15 mouse cellular contexts compared by ENCODE assay signal in genomic region chr1:51780357-51780756, GRCm38 (mm10).
DNase-seq lines count a peak whose midpoint lies in the region; ATAC-seq and TF ChIP-seq lines count a peak whose summit lies in the region.
"Had no signal": no experiment of that assay in that cellular context is flagged by ENCODE, and none has a peak within 500 bp of the region (broad histone marks: within the 10 kb centered on the region; RNA-seq: fewer than 3 reads in every experiment).

No protein-coding gene starts in this region.

- no peak overlapping the region for H3K9ac ChIP-seq in intestine, embryonic 16.5 days (ENCODE audit: low read depth, low read length)
- H3K9ac ChIP-seq in intestine, postnatal 0 days (ENCODE audit: low read depth, low read length): no peak overlapping the region
- H3K9ac ChIP-seq in midbrain, embryonic 11.5 days (ENCODE audit: low read length): no peak overlapping the region
- H3K9ac ChIP-seq: hindbrain, embryonic 13.5 days; liver, embryonic 14.5 days; midbrain, embryonic 15.5 days; neural tube, embryonic 12.5 days had no signal

- intact Hi-C loops in heart, postnatal 10 days (cut with DNase I): loop anchor here (2.0 to 5.0 kb wide), 2 partner anchors 134 to 217 kb away; no protein-coding TSS in a partner anchor

- no peak for TF ChIP-seq CTCF in intestine, postnatal 0 days (IDR thresholded peaks at IDR 0.05; ENCODE audit: low read depth)

- 0 out of 2 replicates have a peak, but pooled peaks cover 3% of the 10 kb centered on the region for H3K4me1 ChIP-seq in intestine, embryonic 16.5 days (ENCODE audit: control insufficient read depth, insufficient read depth, low read length)
- H3K4me1 ChIP-seq in intestine, postnatal 0 days (replicated peaks; ENCODE audit: control insufficient read depth, insufficient read depth, low read length): no peaks in the 10 kb centered on the region
- no peaks in the 10 kb centered on the region for H3K4me1 ChIP-seq in midbrain, embryonic 11.5 days (ENCODE audit: control insufficient read depth, insufficient read depth, low read length)
- H3K4me1 ChIP-seq: hindbrain, embryonic 13.5 days; midbrain, embryonic 15.5 days; neural tube, embryonic 12.5 days had no signal

- peak; percentile 50; the same call in 1 of the 2 replicates for ATAC-seq in intestine, embryonic 16.5 days
- ATAC-seq in intestine, postnatal 0 days: no peak
- no peak for ATAC-seq in midbrain, embryonic 11.5 days (ENCODE audit: low FRiP score)
- ATAC-seq: midbrain, embryonic 15.5 days had no signal

- no peak overlapping the region for H3K4me3 ChIP-seq in intestine, embryonic 16.5 days (ENCODE audit: low read length)
- no peak overlapping the region for H3K4me3 ChIP-seq in intestine, postnatal 0 days (ENCODE audit: low read depth, low read length)
- H3K4me3 ChIP-seq in midbrain, embryonic 11.5 days (ENCODE audit: low read depth, low read length): no peak overlapping the region
- H3K4me3 ChIP-seq: hindbrain, embryonic 13.5 days; midbrain, embryonic 15.5 days; neural tube, embryonic 12.5 days had no signal

- peaks cover 13% of the 10 kb centered on the region; the same call in 1 of the 2 replicates for H3K36me3 ChIP-seq in intestine, embryonic 16.5 days (ENCODE audit: control insufficient read depth, insufficient read depth, low read length)
- H3K36me3 ChIP-seq in intestine, postnatal 0 days (ENCODE audit: control insufficient read depth, insufficient read depth): peaks cover 7% of the 10 kb centered on the region; the same call in 1 of the 2 replicates
- H3K36me3 ChIP-seq in midbrain, embryonic 11.5 days (ENCODE audit: control insufficient read depth, insufficient read depth, low read length): peaks cover 6% of the 10 kb centered on the region

- no peaks in the 10 kb centered on the region for H3K9me3 ChIP-seq in intestine, embryonic 16.5 days (ENCODE audit: control insufficient read depth, low read length)
- H3K9me3 ChIP-seq in intestine, postnatal 0 days (ENCODE audit: control insufficient read depth): no peaks in the 10 kb centered on the region
- no peaks in the 10 kb centered on the region for H3K9me3 ChIP-seq in midbrain, embryonic 11.5 days (ENCODE audit: control insufficient read depth, low read length)
- H3K9me3 ChIP-seq: hindbrain, embryonic 13.5 days; midbrain, embryonic 15.5 days; neural tube, embryonic 12.5 days had no signal

- peak; percentile 30 for DNase-seq in adrenal gland, adult 2 months
- DNase-seq in adrenal gland, postnatal 25 days: no peak
- DNase-seq in adipocyte (ENCODE audit: low spot score): peak; percentile 69
- DNase-seq in heart, postnatal 10 days: peak; percentile 56 to 63
- DNase-seq in thymus, adult 18-20 months: no peak
- DNase-seq in midbrain, embryonic 11.5 days (ENCODE audit: low spot score, missing footprints): no peak
- DNase-seq: adrenal gland, postnatal 14 days; thymus, adult 2 months had no signal

- H3K4me2 ChIP-seq in intestine, embryonic 16.5 days (ENCODE audit: low read depth, low read length): no peak overlapping the region
- no peak overlapping the region for H3K4me2 ChIP-seq in intestine, postnatal 0 days (replicated peaks; ENCODE audit: low read depth)
- H3K4me2 ChIP-seq in midbrain, embryonic 11.5 days: no peak overlapping the region
- H3K4me2 ChIP-seq: hindbrain, embryonic 13.5 days; midbrain, embryonic 15.5 days; neural tube, embryonic 12.5 days had no signal

- no peaks in the 10 kb centered on the region for H3K27me3 ChIP-seq in intestine, embryonic 16.5 days (replicated peaks; ENCODE audit: control insufficient read depth, insufficient read depth, low read length)
- H3K27me3 ChIP-seq in intestine, postnatal 0 days (replicated peaks; ENCODE audit: control insufficient read depth, insufficient read depth, low read length): no peaks in the 10 kb centered on the region
- no peaks in the 10 kb centered on the region for H3K27me3 ChIP-seq in midbrain, embryonic 11.5 days (ENCODE audit: control insufficient read depth, insufficient read depth, low read length)
- H3K27me3 ChIP-seq: hindbrain, embryonic 13.5 days; midbrain, embryonic 15.5 days; neural tube, embryonic 12.5 days had no signal

- H3K27ac ChIP-seq in intestine, embryonic 16.5 days (ENCODE audit: low read length): no peak overlapping the region
- no peak overlapping the region for H3K27ac ChIP-seq in intestine, postnatal 0 days (ENCODE audit: low read depth, low read length)
- H3K27ac ChIP-seq in midbrain, embryonic 11.5 days (ENCODE audit: low read depth, low read length): no peak overlapping the region
- H3K27ac ChIP-seq: liver, embryonic 14.5 days; macrophage; midbrain, embryonic 15.5 days; neural tube, embryonic 12.5 days had no signal

Comparison
In these comparisons a context has a peak if more than half of its experiments do, and no peak if none do; other contexts are left out.
1. DNase-seq: peak in adrenal gland, adult 2 months (single experiment), adipocyte (single experiment) and heart, postnatal 10 days (2 of 2); none in adrenal gland, postnatal 25 days (single experiment), thymus, adult 18-20 months (0 of 2) and midbrain, embryonic 11.5 days (single experiment).